Mouse (Mus musculus) kidney, postnatal 0 days (tissue): ENCODE results near the gene Rapgef4. TPM values are rescaled to one million over a fixed set of nuclear protein-coding genes. Genes with fewer than 3 reads are reported as not detected.

ENCODE experiments used
- ATAC-seq: fragments of 200-750 bp; cut with Nextera tagmentation; replicated peaks from 2 replicates; pipeline ENCODE4 v1.8.0; 2017; ENCODE audit warnings: low read depth, moderate number of reproducible peaks, moderate TSS enrichment, moderate library complexity; ENCODE audit not compliant: low FRiP score
- DNase-seq: peaks from one replicate; pipeline ENCODE4 v3.0.0-alpha.2; 2016; ENCODE audit warnings: low spot score
- H3K27ac ChIP-seq: fragments of 300-500 bp; sonication (generic); 2 replicates; pipeline ENCODE4 v1.5.1; 2014; ENCODE audit warnings: mild to moderate bottlenecking
- H3K27me3 ChIP-seq: fragments of 300-500 bp; sonication (generic); 2 replicates; pipeline ENCODE4 v1.6.1; 2014; ENCODE audit warnings: low read length, mixed read lengths; ENCODE audit not compliant: insufficient read depth
- H3K36me3 ChIP-seq: fragments of 300-500 bp; sonication (generic); 2 replicates; pipeline ENCODE4 v1.6.1; 2014; ENCODE audit warnings: low read length, mixed read lengths; ENCODE audit not compliant: insufficient read depth
- H3K4me1 ChIP-seq: fragments of 300-500 bp; sonication (generic); replicated peaks from 2 replicates; pipeline ENCODE4 v1.6.1; 2014; ENCODE audit warnings: antibody characterized with exemption, low read length, mixed read lengths; ENCODE audit not compliant: insufficient read depth
- H3K4me2 ChIP-seq: fragments of 300-500 bp; sonication (generic); 2 replicates; pipeline ENCODE4 v1.6.1; 2014; ENCODE audit warnings: mild to moderate bottlenecking, low read length, moderate library complexity, mixed read lengths
- H3K4me3 ChIP-seq: fragments of 300-500 bp; sonication (generic); replicated peaks from 2 replicates; pipeline ENCODE4 v1.5.1; 2014; ENCODE audit warnings: low read depth, low read length
- H3K9ac ChIP-seq: fragments of 300-500 bp; sonication (generic); 2 replicates; pipeline ENCODE4 v1.6.1; 2014; ENCODE audit warnings: low read depth, low read length
- H3K9me3 ChIP-seq: fragments of 300-500 bp; sonication (generic); replicated peaks from 2 replicates; pipeline ENCODE4 v1.6.1; 2016; ENCODE audit warnings: low read length, inconsistent platforms, mixed read lengths
- CTCF ChIP-seq: IDR thresholded peaks from 2 replicates; pipeline ENCODE4 v1.5.1; 2016; ENCODE audit warnings: antibody characterized with exemption, low read depth, mild to moderate bottlenecking, moderate library complexity
- WGBS: fragments of 180-500 bp; shearing (Covaris S2); extraction: QIAGEN DNeasy Blood & Tissue Kit; methylation state at CpG from one replicate; pipeline ENCODE4 v1.1.7; 2014; 5-methylcytosine and 5-hydroxymethylcytosine counted together
- polyA plus RNA-seq: library from polyadenylated mRNA; unstranded; fragments of >200 nt; fragmentation: Nextera tagmentation; extraction: Ambion mirVana; gene quantifications from 2 replicates; pipeline ENCODE4 v1.2.1, GENCODE M21; 2015

Gene Rapgef4
- polyA plus RNA-seq, 1 experiment from 2014 or later, result 4.6 TPM

DNA sequence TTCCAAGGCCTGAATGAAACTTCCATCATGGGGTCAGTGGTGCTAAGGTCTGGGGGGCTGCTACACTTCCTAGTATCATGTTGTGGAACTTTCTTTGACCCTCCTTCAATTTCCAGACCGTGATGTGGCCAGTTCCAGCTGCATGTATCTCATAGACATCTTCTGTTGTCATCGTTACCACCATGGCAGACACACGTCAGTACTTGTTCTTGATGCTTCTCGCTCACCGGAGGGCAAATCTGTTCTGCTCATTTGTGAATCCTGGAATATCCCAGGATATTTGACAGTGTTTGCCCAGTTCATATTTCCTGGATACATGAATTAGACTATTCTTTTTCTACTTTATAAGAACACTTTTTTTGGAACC is 39.3 kb upstream of the Rapgef4 start:
- Histone ChIP-seq H3K9ac (no peak overlapping the region), H3K36me3 (no peaks in the 10 kb centered on the region), H3K4me2 (no peak overlapping the region), H3K27me3 (no peaks in the 10 kb centered on the region), H3K9me3 (no peaks in the 10 kb centered on the region), H3K4me1 (no peaks in the 10 kb centered on the region), H3K4me3 (no peak overlapping the region), H3K27ac (no peak overlapping the region)
- ATAC-seq (no peak), DNase-seq (no peak)
- TF ChIP-seq CTCF, result no peak
- 97% methylated on average over 5 of the region's 5 CpGs for WGBS

DNA sequence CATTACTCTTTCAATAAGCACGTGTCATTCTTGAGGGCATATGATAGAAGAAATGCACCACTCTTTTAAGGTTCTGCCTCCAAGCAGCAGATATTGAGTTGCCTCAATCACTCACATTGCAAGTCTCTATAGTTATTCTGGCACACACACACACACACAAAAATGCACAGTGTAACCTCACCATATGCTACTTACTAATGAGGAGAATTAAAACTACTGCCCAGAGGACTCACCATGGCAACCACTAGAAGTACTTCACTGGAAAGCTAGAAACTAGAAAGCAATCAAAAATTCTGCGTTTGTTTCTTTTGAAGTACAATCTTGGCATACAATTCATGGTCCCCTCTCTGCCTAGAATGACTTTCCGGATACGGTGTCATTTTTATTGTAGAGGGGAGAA is 29.8 kb upstream of the Rapgef4 start:
- H3K36me3 ChIP-seq, result no peaks in the 10 kb centered on the region
- ATAC-seq (no peak), DNase-seq (no peak)
- H3K9ac ChIP-seq, result no peak overlapping the region
- no peaks in the 10 kb centered on the region for H3K27me3 ChIP-seq
- no peak overlapping the region for H3K27ac ChIP-seq
- 74% methylated on average over 4 of the region's 4 CpGs for WGBS
- no peaks in the 10 kb centered on the region for H3K9me3 ChIP-seq
- no peaks in the 10 kb centered on the region for H3K4me1 ChIP-seq
- no peak for TF ChIP-seq CTCF
- no peak overlapping the region for H3K4me3 ChIP-seq
- no peak overlapping the region for H3K4me2 ChIP-seq

DNA sequence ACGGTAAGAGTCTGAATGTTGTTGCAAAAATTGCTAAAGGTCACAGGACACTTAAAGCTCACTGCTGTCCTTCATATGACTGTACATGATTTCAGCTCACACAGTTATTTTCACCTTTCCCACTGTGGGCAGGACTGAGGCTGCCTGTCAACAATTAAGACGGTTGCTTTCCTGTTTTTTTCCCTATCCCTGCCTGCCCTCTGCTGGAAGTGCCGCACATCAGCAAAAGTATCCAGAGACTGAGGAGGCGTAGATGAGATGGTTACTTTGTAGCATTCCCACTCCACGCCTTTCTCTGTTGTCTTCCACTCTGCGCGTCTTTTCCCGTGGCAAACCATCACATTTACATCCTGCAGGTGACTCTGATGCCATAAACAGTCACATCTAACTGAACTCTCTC is 25.4 kb upstream of the Rapgef4 start:
- Histone ChIP-seq H3K36me3 (no peaks in the 10 kb centered on the region), H3K4me3 (no peak overlapping the region), H3K9me3 (no peaks in the 10 kb centered on the region), H3K27me3 (no peaks in the 10 kb centered on the region), H3K4me1 (no peaks in the 10 kb centered on the region), H3K9ac (no peak overlapping the region), H3K27ac (no peak overlapping the region), H3K4me2 (no peak overlapping the region)
- peak; percentile 86 for DNase-seq
- ATAC-seq, result no peak
- 17% methylated on average over 8 of the region's 8 CpGs for WGBS
- peak; percentile 95 for TF ChIP-seq CTCF

DNA sequence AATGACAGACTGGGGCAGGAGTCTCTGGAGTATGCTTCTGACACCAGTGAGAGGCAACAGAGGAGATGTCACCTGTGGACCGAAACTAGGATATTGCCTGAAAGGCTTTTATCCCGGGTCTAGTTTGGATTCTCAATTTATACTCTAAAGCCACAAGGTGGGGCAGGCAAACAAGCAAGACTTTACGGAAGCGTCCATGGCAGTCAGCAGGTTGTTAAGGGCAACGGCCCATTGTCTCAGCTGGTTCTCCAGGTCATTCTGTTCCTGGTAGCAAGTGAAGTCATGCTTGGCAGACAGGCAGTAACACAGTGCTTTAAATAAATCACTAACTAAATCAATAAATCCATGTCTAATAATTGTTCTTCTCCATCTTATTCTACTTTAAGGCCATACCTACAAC is 24.6 kb upstream of the Rapgef4 start:
- no peaks in the 10 kb centered on the region for H3K27me3 ChIP-seq
- TF ChIP-seq CTCF, result peak; percentile 36; the same call in 1 of the 2 replicates
- ATAC-seq, result no peak
- H3K27ac ChIP-seq, result no peak overlapping the region
- no peaks in the 10 kb centered on the region for H3K36me3 ChIP-seq
- no peak overlapping the region for H3K4me2 ChIP-seq
- H3K9ac ChIP-seq, result no peak overlapping the region
- no peak overlapping the region for H3K4me3 ChIP-seq
- no peak for DNase-seq
- WGBS, result 42% methylated on average over 5 of the region's 5 CpGs
- no peaks in the 10 kb centered on the region for H3K4me1 ChIP-seq
- no peaks in the 10 kb centered on the region for H3K9me3 ChIP-seq

DNA sequence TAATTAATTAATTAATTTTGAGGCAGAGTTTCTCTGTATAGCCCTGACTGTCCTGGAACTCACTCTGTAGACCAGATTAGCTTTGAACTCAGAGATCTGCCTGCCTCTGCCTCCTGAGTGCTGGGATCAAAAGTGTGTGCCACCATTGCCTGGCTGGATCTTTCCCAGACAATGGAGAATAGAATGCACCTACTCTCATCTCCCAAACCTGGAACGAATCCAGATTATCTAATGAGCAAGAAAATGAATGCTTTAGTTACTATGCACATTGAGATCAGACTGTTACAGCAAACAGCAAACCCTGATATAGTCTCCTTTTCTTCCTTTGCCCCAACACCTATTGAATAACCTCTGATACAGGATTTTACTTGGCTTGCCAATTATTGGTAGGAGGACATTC is 23.1 kb upstream of the Rapgef4 start:
- no peaks in the 10 kb centered on the region for H3K9me3 ChIP-seq
- H3K27me3 ChIP-seq, result no peaks in the 10 kb centered on the region
- H3K9ac ChIP-seq, result no peak overlapping the region
- H3K4me1 ChIP-seq, result no peaks in the 10 kb centered on the region
- no peak overlapping the region for H3K27ac ChIP-seq
- no peak for TF ChIP-seq CTCF
- no peak for ATAC-seq
- no peak for DNase-seq
- H3K4me3 ChIP-seq, result no peak overlapping the region
- 74% methylated on average over 1 of the region's 1 CpGs for WGBS
- H3K36me3 ChIP-seq, result no peaks in the 10 kb centered on the region
- no peak overlapping the region for H3K4me2 ChIP-seq

DNA sequence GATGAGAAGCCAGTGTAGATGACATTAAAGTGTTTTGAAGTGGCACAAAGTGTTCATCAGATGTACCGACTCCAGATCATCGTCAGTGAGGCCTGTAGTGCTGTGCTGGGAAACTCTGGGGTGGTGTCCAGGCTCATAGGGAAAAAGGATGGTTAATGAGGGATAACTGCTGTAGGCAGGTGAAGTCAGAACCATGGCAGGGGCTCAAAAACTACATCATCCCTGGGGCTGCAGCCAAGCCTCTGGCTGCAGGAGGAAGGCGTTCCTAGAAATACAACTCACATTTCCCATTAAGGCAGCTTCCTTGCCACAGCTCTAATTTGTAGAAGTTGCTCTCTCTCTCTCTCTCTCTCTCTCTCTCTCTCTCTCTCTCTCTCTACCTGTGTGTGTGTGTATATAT is 22.6 kb upstream of the Rapgef4 start:
- 66% methylated on average over 3 of the region's 3 CpGs for WGBS
- Histone ChIP-seq H3K27me3 (no peaks in the 10 kb centered on the region), H3K4me3 (no peak overlapping the region), H3K9me3 (no peaks in the 10 kb centered on the region), H3K36me3 (no peaks in the 10 kb centered on the region), H3K4me2 (no peak overlapping the region), H3K27ac (no peak overlapping the region), H3K9ac (no peak overlapping the region), H3K4me1 (no peaks in the 10 kb centered on the region)
- ATAC-seq (no peak), DNase-seq (no peak)
- TF ChIP-seq CTCF, result no peak

DNA sequence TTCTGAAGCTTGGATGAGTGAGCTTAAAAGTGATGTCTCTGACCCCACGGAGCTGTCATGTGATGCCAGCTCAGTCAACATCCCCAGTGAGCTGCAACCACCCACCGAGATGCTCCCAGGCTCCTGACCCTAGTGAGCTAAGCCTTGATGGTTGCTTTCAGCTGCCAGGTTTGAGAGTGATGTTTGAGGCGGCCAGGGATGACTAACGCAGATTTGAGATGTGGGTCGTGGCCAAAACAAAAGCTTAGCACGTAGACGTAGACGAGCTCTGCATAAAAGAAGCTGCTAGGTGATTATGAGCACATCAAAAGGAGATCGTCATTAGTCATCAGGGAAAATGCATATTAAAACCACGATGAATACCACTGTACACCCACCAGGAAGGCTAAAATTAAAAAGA is 16.8 kb upstream of the Rapgef4 start:
- no peak for DNase-seq
- H3K27me3 ChIP-seq, result no peaks in the 10 kb centered on the region
- WGBS, result 48% methylated on average over 10 of the region's 10 CpGs

More for the DNA sequence above, 16.8 kb upstream of the Rapgef4 start:
- Histone ChIP-seq H3K36me3 (no peaks in the 10 kb centered on the region), H3K4me1 (no peaks in the 10 kb centered on the region), H3K4me3 (no peak overlapping the region), H3K4me2 (no peak overlapping the region), H3K27ac (no peak overlapping the region), H3K9ac (no peak overlapping the region), H3K9me3 (no peaks in the 10 kb centered on the region)
- no peak for ATAC-seq
- no peak for TF ChIP-seq CTCF
